Mouse (Mus musculus) liver, embryonic 13.5 days (tissue): ENCODE data around the gene Sbf2. TPM values are rescaled to one million over a fixed set of nuclear protein-coding genes. Genes with fewer than 3 reads are reported as not detected.
A peak's percentile ranks its signal among the peaks of the same experiment; 100 is the strongest.

Source experiments
- ATAC-seq: fragments of 200-750 bp; cut with Nextera tagmentation; 2 replicates; pipeline ENCODE4 v1.8.0; 2017; ENCODE audit warnings: low read depth, mild to moderate bottlenecking, moderate number of reproducible peaks, moderate library complexity
- DNase-seq: peaks from one replicate; pipeline ENCODE4 v3.0.0; 2022
- H3K27ac ChIP-seq: fragments of 300-500 bp; sonication (generic); 2 replicates; pipeline ENCODE4 v1.5.1; 2015; ENCODE audit warnings: moderate library complexity, mild to moderate bottlenecking, inconsistent platforms
- H3K27me3 ChIP-seq: fragments of 300-500 bp; sonication (generic); 2 replicates; pipeline ENCODE4 v1.6.1; 2015; ENCODE audit warnings: mild to moderate bottlenecking, inconsistent platforms
- H3K36me3 ChIP-seq: fragments of 300-500 bp; sonication (generic); 2 replicates; pipeline ENCODE4 v1.6.1; 2015; ENCODE audit warnings: mild to moderate bottlenecking, inconsistent platforms
- H3K4me1 ChIP-seq: fragments of 300-500 bp; sonication (generic); replicated peaks from 2 replicates; pipeline ENCODE4 v1.6.1; 2015; ENCODE audit warnings: inconsistent platforms
- H3K4me2 ChIP-seq: fragments of 300-500 bp; sonication (generic); 2 replicates; pipeline ENCODE4 v1.6.1; 2015; ENCODE audit warnings: inconsistent platforms, mild to moderate bottlenecking, moderate library complexity
- H3K4me3 ChIP-seq: fragments of 300-500 bp; sonication (generic); replicated peaks from 2 replicates; pipeline ENCODE4 v1.5.1; 2015; ENCODE audit warnings: mild to moderate bottlenecking, inconsistent platforms
- H3K9ac ChIP-seq: fragments of 300-500 bp; sonication (generic); 2 replicates; pipeline ENCODE4 v1.6.1; 2015; ENCODE audit warnings: mild to moderate bottlenecking, inconsistent platforms
- H3K9me3 ChIP-seq: fragments of 300-500 bp; sonication (generic); replicated peaks from 2 replicates; pipeline ENCODE4 v1.6.1; 2016; ENCODE audit warnings: inconsistent platforms
- WGBS: fragments of 180-500 bp; shearing (Covaris S2); methylation state at CpG from one replicate; pipeline ENCODE4 v1.1.7; 2015; ENCODE audit not compliant: insufficient replicate concordance; 5-methylcytosine and 5-hydroxymethylcytosine counted together
- polyA plus RNA-seq: library from polyadenylated mRNA; unstranded; fragments of >200 nt; fragmentation: Nextera tagmentation; extraction: Ambion mirVana; gene quantifications from 2 replicates; pipeline ENCODE4 v1.2.1, GENCODE M21; 2015

Gene Sbf2
- polyA plus RNA-seq, result 5.3 and 5.4 TPM in 2 replicates

GRCm38 (mm10) chr7:110614133-110615063, at the start of gene Sbf2:
TSS of gene Sbf2 (minus strand) at chr7:110614922.
- peak within 1 kb of the TSS; percentile 67 for H3K9ac ChIP-seq
- peak within 1 kb of the TSS; percentile 83 for H3K27ac ChIP-seq
- H3K4me2 ChIP-seq, result peak within 1 kb of the TSS; percentile 70
- H3K36me3 ChIP-seq, result no peaks in the 10 kb centered on the region
- ATAC-seq (peak; percentile 81), DNase-seq (no peak)
- H3K4me3 ChIP-seq, result peak within 1 kb of the TSS; percentile 64
- peaks cover 81% of the 10 kb centered on the region for H3K27me3 ChIP-seq
- H3K9me3 ChIP-seq, result no peaks in the 10 kb centered on the region
- H3K4me1 ChIP-seq, result peaks cover 31% of the 10 kb centered on the region
- WGBS, result under 1% methylated on average over 67 of the region's 127 CpGs

- no peak overlapping the region for H3K4me2 ChIP-seq
- no peaks in the 10 kb centered on the region for H3K9me3 ChIP-seq
- WGBS, result 35% methylated on average over 3 of the region's 3 CpGs
- no peak overlapping the region for H3K9ac ChIP-seq
- no peaks in the 10 kb centered on the region for H3K36me3 ChIP-seq
- no peak overlapping the region for H3K27ac ChIP-seq
- no peaks in the 10 kb centered on the region for H3K4me1 ChIP-seq
- no peak for ATAC-seq
- H3K4me3 ChIP-seq, result no peak overlapping the region
- H3K27me3 ChIP-seq, result no peaks in the 10 kb centered on the region
- no peak for DNase-seq
Measured at GRCm38 (mm10) chr7:110658378-110658928, 43.7 kb upstream of the Sbf2 start.

- H3K27me3 ChIP-seq, result no peaks in the 10 kb centered on the region
- no peak overlapping the region for H3K4me3 ChIP-seq
- no peaks in the 10 kb centered on the region for H3K4me1 ChIP-seq
- no peaks in the 10 kb centered on the region for H3K36me3 ChIP-seq
- H3K9ac ChIP-seq, result no peak overlapping the region
- H3K4me2 ChIP-seq, result no peak overlapping the region
- ATAC-seq (no peak), DNase-seq (no peak)
- H3K9me3 ChIP-seq, result no peaks in the 10 kb centered on the region
- 30% methylated on average over 6 of the region's 6 CpGs for WGBS
- no peak overlapping the region for H3K27ac ChIP-seq
Measured at GRCm38 (mm10) chr7:110655966-110656365, 41.2 kb upstream of the Sbf2 start.

GRCm38 (mm10) chr7:110655230-110655629, 40.5 kb upstream of the Sbf2 start:
- no peaks in the 10 kb centered on the region for H3K36me3 ChIP-seq
- no peaks in the 10 kb centered on the region for H3K9me3 ChIP-seq
- DNase-seq (no peak), ATAC-seq (no peak)
- no peaks in the 10 kb centered on the region for H3K4me1 ChIP-seq
- no peak overlapping the region for H3K9ac ChIP-seq
- H3K27ac ChIP-seq, result no peak overlapping the region
- H3K4me2 ChIP-seq, result no peak overlapping the region
- H3K27me3 ChIP-seq, result no peaks in the 10 kb centered on the region
- WGBS, result 61% methylated on average over 3 of the region's 3 CpGs
- no peak overlapping the region for H3K4me3 ChIP-seq

GRCm38 (mm10) chr7:110651091-110651490, 36.4 kb upstream of the Sbf2 start:
- Histone ChIP-seq H3K36me3 (no peaks in the 10 kb centered on the region), H3K4me2 (no peak overlapping the region), H3K4me1 (peaks cover 9% of the 10 kb centered on the region), H3K9ac (no peak overlapping the region), H3K27me3 (no peaks in the 10 kb centered on the region), H3K27ac (no peak overlapping the region), H3K4me3 (no peak overlapping the region), H3K9me3 (0 out of 2 replicates have a peak, but pooled peaks cover 8% of the 10 kb centered on the region)
- DNase-seq (no peak), ATAC-seq (no peak)
- 61% methylated on average over 6 of the region's 6 CpGs for WGBS

GRCm38 (mm10) chr7:110650491-110650890, 35.8 kb upstream of the Sbf2 start:
- DNase-seq (no peak), ATAC-seq (no peak)
- Histone ChIP-seq H3K36me3 (no peaks in the 10 kb centered on the region), H3K27ac (no peak overlapping the region), H3K27me3 (no peaks in the 10 kb centered on the region), H3K9me3 (0 out of 2 replicates have a peak, but pooled peaks cover 8% of the 10 kb centered on the region), H3K4me3 (no peak overlapping the region), H3K4me2 (no peak overlapping the region), H3K9ac (no peak overlapping the region), H3K4me1 (peaks cover 9% of the 10 kb centered on the region)
- WGBS, result 45% methylated on average over 4 of the region's 4 CpGs

GRCm38 (mm10) chr7:110649133-110649987, 34.6 kb upstream of the Sbf2 start:
- Histone ChIP-seq H3K4me2 (no peak overlapping the region), H3K9me3 (0 out of 2 replicates have a peak, but pooled peaks cover 8% of the 10 kb centered on the region), H3K36me3 (no peaks in the 10 kb centered on the region), H3K4me3 (no peak overlapping the region), H3K27ac (no peak overlapping the region), H3K27me3 (no peaks in the 10 kb centered on the region), H3K4me1 (peaks cover 9% of the 10 kb centered on the region), H3K9ac (no peak overlapping the region)
- WGBS, result 61% methylated on average over 6 of the region's 6 CpGs
- ATAC-seq (no peak), DNase-seq (no peak)

GRCm38 (mm10) chr7:110648455-110649085, 33.8 kb upstream of the Sbf2 start:
- H3K27ac ChIP-seq, result no peak overlapping the region
- WGBS, result 66% methylated on average over 13 of the region's 13 CpGs
- H3K4me2 ChIP-seq, result peak overlapping the region; percentile 17; the same call in 1 of the 2 replicates
- DNase-seq (no peak), ATAC-seq (no peak)
- peaks cover 9% of the 10 kb centered on the region for H3K4me1 ChIP-seq
- no peaks in the 10 kb centered on the region for H3K36me3 ChIP-seq
- H3K9me3 ChIP-seq, result 0 out of 2 replicates have a peak, but pooled peaks cover 8% of the 10 kb centered on the region
- H3K4me3 ChIP-seq, result no peak overlapping the region
- H3K27me3 ChIP-seq, result no peaks in the 10 kb centered on the region; the same call in 1 of the 2 replicates
- H3K9ac ChIP-seq, result no peak overlapping the region

- Histone ChIP-seq H3K4me3 (no peak overlapping the region), H3K27me3 (no peaks in the 10 kb centered on the region; the same call in 1 of the 2 replicates), H3K36me3 (no peaks in the 10 kb centered on the region), H3K4me2 (no peak overlapping the region), H3K27ac (no peak overlapping the region), H3K9me3 (0 out of 2 replicates have a peak, but pooled peaks cover 8% of the 10 kb centered on the region), H3K4me1 (peaks cover 9% of the 10 kb centered on the region), H3K9ac (no peak overlapping the region)
- 65% methylated on average over 15 of the region's 15 CpGs for WGBS
- ATAC-seq, result no peak
- no peak for DNase-seq
Measured at GRCm38 (mm10) chr7:110647559-110648454, 33.1 kb upstream of the Sbf2 start.
